16 mouse cellular contexts compared by ENCODE assay signal in the genomic region with DNA sequence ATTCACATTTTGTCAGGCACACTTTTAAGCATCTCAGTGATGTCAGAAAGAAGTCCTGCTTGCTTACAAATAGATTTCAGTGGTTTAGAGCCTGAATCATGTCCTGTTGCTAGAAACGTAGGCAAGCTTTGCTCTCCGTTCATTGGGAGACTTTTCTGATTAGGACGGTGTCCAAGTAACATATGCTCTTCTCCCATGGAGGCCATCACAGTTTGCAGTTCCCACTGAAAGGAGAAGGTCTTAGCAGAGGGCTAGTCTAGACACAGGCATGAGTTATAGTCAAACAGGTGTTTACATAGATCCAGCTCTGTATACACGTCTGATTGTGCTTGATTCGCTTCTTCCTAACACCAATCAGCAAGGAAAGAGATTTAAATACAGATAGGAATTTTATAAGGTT.
DNase-seq lines count a peak whose midpoint lies in the region; ATAC-seq and TF ChIP-seq lines count a peak whose summit lies in the region.
"Had no signal": no experiment of that assay in that cellular context is flagged by ENCODE, and none has a peak within 500 bp of the region (broad histone marks: within the 10 kb centered on the region; RNA-seq: fewer than 3 reads in every experiment).

No protein-coding gene starts in this region.

- peaks cover 28% of the 10 kb centered on the region for H3K4me1 ChIP-seq in heart, embryonic 12.5 days (replicated peaks)
- peaks cover 22% of the 10 kb centered on the region for H3K4me1 ChIP-seq in kidney, postnatal 0 days (replicated peaks; ENCODE audit: insufficient read depth, low read length)
- H3K4me1 ChIP-seq in forebrain, embryonic 12.5 days: peaks cover 7% of the 10 kb centered on the region; the same call in 1 of the 2 replicates

- no peak overlapping the region for H3K4me2 ChIP-seq in heart, embryonic 12.5 days
- H3K4me2 ChIP-seq in kidney, postnatal 0 days (ENCODE audit: low read length): no peak overlapping the region
- H3K4me2 ChIP-seq in forebrain, embryonic 12.5 days: no peak overlapping the region
- H3K4me2 ChIP-seq: embryonic facial prominence, embryonic 13.5 days had no signal

- no peak for DNase-seq in heart, adult 11 months
- DNase-seq in kidney, postnatal 0 days (ENCODE audit: low spot score): no peak
- no peak for DNase-seq in kidney, postnatal 10 days
- peak; percentile 48 for DNase-seq in cerebellum, adult 11-12 months
- DNase-seq in cerebellum, adult 9-11 months: peak; percentile 65
- DNase-seq: adrenal gland, postnatal 25 days; layer of hippocampus, postnatal 36 days; left cerebral cortex, postnatal 4 days; lung, adult 18-20 months; right cerebral cortex, postnatal 25 days had no signal

- H3K9ac ChIP-seq in heart, embryonic 12.5 days: no peak overlapping the region
- no peak overlapping the region for H3K9ac ChIP-seq in kidney, postnatal 0 days (ENCODE audit: low read depth, low read length)
- H3K9ac ChIP-seq in forebrain, embryonic 12.5 days: no peak overlapping the region
- H3K9ac ChIP-seq: embryonic facial prominence, embryonic 13.5 days had no signal

- H3K27ac ChIP-seq in heart, embryonic 12.5 days (ENCODE audit: poor library complexity, severe bottlenecking): peak overlapping the region; percentile 18; the same call in 1 of the 2 replicates
- peak overlapping the region; percentile 54; the same call in 1 of the 2 replicates for H3K27ac ChIP-seq in kidney, postnatal 0 days
- no peak overlapping the region for H3K27ac ChIP-seq in forebrain, embryonic 12.5 days
- H3K27ac ChIP-seq: embryonic facial prominence, embryonic 13.5 days; midbrain, embryonic 10.5 days had no signal

- no peaks in the 10 kb centered on the region for H3K27me3 ChIP-seq in heart, embryonic 12.5 days (replicated peaks)
- no peaks in the 10 kb centered on the region for H3K27me3 ChIP-seq in kidney, postnatal 0 days (ENCODE audit: insufficient read depth, low read length)
- no peaks in the 10 kb centered on the region for H3K27me3 ChIP-seq in forebrain, embryonic 12.5 days
- H3K27me3 ChIP-seq: embryonic facial prominence, embryonic 13.5 days; Patski had no signal

- H3K9me3 ChIP-seq in heart, embryonic 12.5 days (replicated peaks): no peaks in the 10 kb centered on the region
- H3K9me3 ChIP-seq in kidney, postnatal 0 days (replicated peaks; ENCODE audit: low read length): no peaks in the 10 kb centered on the region
- no peaks in the 10 kb centered on the region for H3K9me3 ChIP-seq in forebrain, embryonic 12.5 days
- H3K9me3 ChIP-seq: embryonic facial prominence, embryonic 13.5 days; midbrain, embryonic 10.5 days had no signal

- no peak for ATAC-seq in heart, embryonic 12.5 days (ENCODE audit: insufficient number of reproducible peaks, low FRiP score)
- ATAC-seq in kidney, postnatal 0 days (replicated peaks; ENCODE audit: low FRiP score, low read depth): no peak
- ATAC-seq in forebrain, embryonic 12.5 days (ENCODE audit: low FRiP score): no peak
- ATAC-seq: activated CD4-positive, CD25-positive, alpha-beta regulatory T cell, adult 4 months; Patski had no signal

- H3K36me3 ChIP-seq in heart, embryonic 12.5 days: no peaks in the 10 kb centered on the region
- H3K36me3 ChIP-seq in kidney, postnatal 0 days (ENCODE audit: insufficient read depth, low read length): no peaks in the 10 kb centered on the region
- no peaks in the 10 kb centered on the region for H3K36me3 ChIP-seq in forebrain, embryonic 12.5 days (replicated peaks)
- H3K36me3 ChIP-seq: embryonic facial prominence, embryonic 13.5 days; midbrain, embryonic 10.5 days had no signal

- no peak for TF ChIP-seq CTCF in kidney, postnatal 0 days (IDR thresholded peaks at IDR 0.05; ENCODE audit: low read depth)

- WGBS in heart, embryonic 12.5 days: 63% methylated on average over 5 of the region's 5 CpGs
- WGBS in kidney, postnatal 0 days: 52% methylated on average over 5 of the region's 5 CpGs
- whole genome bisulfite sequencing in forebrain, embryonic 12.5 days: 88% methylated on average over 5 of the region's 5 CpGs

- no peak overlapping the region for H3K4me3 ChIP-seq in heart, embryonic 12.5 days
- H3K4me3 ChIP-seq in kidney, postnatal 0 days (replicated peaks; ENCODE audit: low read depth, low read length): no peak overlapping the region
- H3K4me3 ChIP-seq in forebrain, embryonic 12.5 days (replicated peaks): no peak overlapping the region
- H3K4me3 ChIP-seq: embryonic facial prominence, embryonic 13.5 days; midbrain, embryonic 10.5 days had no signal

Comparison
In these comparisons a context has a peak if more than half of its experiments do, and no peak if none do; other contexts are left out.
1. DNase-seq: peak in cerebellum, adult 11-12 months (single experiment) and cerebellum, adult 9-11 months (single experiment); none in heart, adult 11 months (single experiment), kidney, postnatal 0 days (single experiment) and kidney, postnatal 10 days (single experiment).